Mouse (Mus musculus): ENCODE measurements around the gene Smurf1.

GRCm38 (mm10) chr5:144866923-144867322, 98.7 kb downstream of the Smurf1 start:
- TF ChIP-seq CTCF (IDR thresholded peaks at IDR 0.05; ENCODE audit: borderline replicate concordance, insufficient read depth, low read depth, low read length): peak; percentile 41; the same call in 1 of the 2 replicates
- no peak for TF ChIP-seq POLR2A (IDR thresholded peaks at IDR 0.05; ENCODE audit: borderline replicate concordance, insufficient read depth, low read length)
